ENCODE assay signal across 8 mouse cellular contexts in genomic region chr13:98588480-98588879, GRCm38 (mm10). TPM values are rescaled to one million over a fixed set of nuclear protein-coding genes. Genes with fewer than 3 reads are reported as not detected.
DNase-seq lines count a peak whose midpoint lies in the region; ATAC-seq and TF ChIP-seq lines count a peak whose summit lies in the region.
"Had no signal": no experiment of that assay in that cellular context is flagged by ENCODE, and none has a peak within 500 bp of the region (broad histone marks: within the 10 kb centered on the region; RNA-seq: fewer than 3 reads in every experiment).

No protein-coding gene starts in this region.

- no peak overlapping the region for H3K27ac ChIP-seq in neural tube, embryonic 11.5 days (ENCODE audit: low read depth, low read length)
- no peak overlapping the region for H3K27ac ChIP-seq in forebrain, embryonic 13.5 days
- H3K27ac ChIP-seq in limb, embryonic 15.5 days = no peak overlapping the region
- peak overlapping the region; percentile 74 for H3K27ac ChIP-seq in stomach, postnatal 0 days (replicated peaks)

- no peak for ATAC-seq in neural tube, embryonic 11.5 days (ENCODE audit: insufficient read depth, low FRiP score, low TSS enrichment)
- ATAC-seq in forebrain, embryonic 13.5 days = no peak
- ATAC-seq in limb, embryonic 15.5 days (ENCODE audit: insufficient number of reproducible peaks, low FRiP score, low TSS enrichment, low read depth) = no peak
- peak; percentile 59 for ATAC-seq in stomach, postnatal 0 days (ENCODE audit: low FRiP score, low TSS enrichment)

- WGBS in neural tube, embryonic 11.5 days = 3% methylated on average over 12 of the region's 12 CpGs
- WGBS in forebrain, embryonic 13.5 days = 3% methylated on average over 12 of the region's 12 CpGs
- WGBS in limb, embryonic 15.5 days = 15% methylated on average over 12 of the region's 12 CpGs
- WGBS in stomach, postnatal 0 days = 21% methylated on average over 12 of the region's 12 CpGs

- no peak for TF ChIP-seq EP300 in stomach, postnatal 0 days (optimal IDR thresholded peaks at IDR 0.05)

- peak overlapping the region; percentile 41; the same call in 1 of the 2 replicates for H3K9ac ChIP-seq in neural tube, embryonic 11.5 days (ENCODE audit: low read length)
- 0 out of 2 replicates have a peak overlapping the region, but pooled peaks have one; percentile 37 for H3K9ac ChIP-seq in forebrain, embryonic 13.5 days
- H3K9ac ChIP-seq in limb, embryonic 15.5 days = no peak overlapping the region
- H3K9ac ChIP-seq in stomach, postnatal 0 days (ENCODE audit: low read length) = peak overlapping the region; percentile 54

- H3K4me1 ChIP-seq in neural tube, embryonic 11.5 days (ENCODE audit: control insufficient read depth, insufficient read depth, low read length) = peaks cover 7% of the 10 kb centered on the region; the same call in 1 of the 2 replicates
- H3K4me1 ChIP-seq in forebrain, embryonic 13.5 days = peaks cover 11% of the 10 kb centered on the region
- H3K4me1 ChIP-seq in limb, embryonic 15.5 days = peaks cover 36% of the 10 kb centered on the region
- H3K4me1 ChIP-seq in stomach, postnatal 0 days (replicated peaks; ENCODE audit: control insufficient read depth, insufficient read depth) = no peaks in the 10 kb centered on the region; the same call in 1 of the 2 replicates

- TF ChIP-seq CTCF in stomach, postnatal 0 days (IDR thresholded peaks at IDR 0.05; ENCODE audit: low read depth) = no peak

- H3K9me3 ChIP-seq in neural tube, embryonic 11.5 days (ENCODE audit: control insufficient read depth, low read length) = no peaks in the 10 kb centered on the region
- H3K9me3 ChIP-seq in forebrain, embryonic 13.5 days (replicated peaks) = no peaks in the 10 kb centered on the region
- no peaks in the 10 kb centered on the region for H3K9me3 ChIP-seq in limb, embryonic 15.5 days
- no peaks in the 10 kb centered on the region for H3K9me3 ChIP-seq in stomach, postnatal 0 days (ENCODE audit: control insufficient read depth, low read length)

- H3K4me2 ChIP-seq in neural tube, embryonic 11.5 days (ENCODE audit: low read depth) = peak overlapping the region; percentile 69
- H3K4me2 ChIP-seq in forebrain, embryonic 13.5 days = peak overlapping the region; percentile 72
- H3K4me2 ChIP-seq in limb, embryonic 15.5 days = peak overlapping the region; percentile 88
- peak overlapping the region; percentile 68 for H3K4me2 ChIP-seq in stomach, postnatal 0 days (replicated peaks; ENCODE audit: low read depth)

- no peaks in the 10 kb centered on the region for H3K36me3 ChIP-seq in neural tube, embryonic 11.5 days (ENCODE audit: control insufficient read depth, insufficient read depth, low read length)
- H3K36me3 ChIP-seq in forebrain, embryonic 13.5 days (ENCODE audit: poor library complexity, severe bottlenecking) = no peaks in the 10 kb centered on the region
- no peaks in the 10 kb centered on the region for H3K36me3 ChIP-seq in limb, embryonic 15.5 days
- no peaks in the 10 kb centered on the region for H3K36me3 ChIP-seq in stomach, postnatal 0 days (ENCODE audit: control insufficient read depth, insufficient read depth, low read length)

- H3K27me3 ChIP-seq in neural tube, embryonic 11.5 days (ENCODE audit: control insufficient read depth, insufficient read depth, low read length) = peaks cover 5% of the 10 kb centered on the region
- H3K27me3 ChIP-seq in forebrain, embryonic 13.5 days = peaks cover 81% of the 10 kb centered on the region
- peaks cover 52% of the 10 kb centered on the region for H3K27me3 ChIP-seq in limb, embryonic 15.5 days
- no peaks in the 10 kb centered on the region for H3K27me3 ChIP-seq in stomach, postnatal 0 days (ENCODE audit: control insufficient read depth, insufficient read depth, low read length)

- H3K4me3 ChIP-seq in neural tube, embryonic 11.5 days (ENCODE audit: low read depth, low read length) = peak overlapping the region; percentile 40
- peak overlapping the region; percentile 43 for H3K4me3 ChIP-seq in forebrain, embryonic 13.5 days
- H3K4me3 ChIP-seq in limb, embryonic 15.5 days = peak overlapping the region; percentile 47
- peak overlapping the region; percentile 45 for H3K4me3 ChIP-seq in stomach, postnatal 0 days (ENCODE audit: low read depth, low read length)

- no peak for DNase-seq in neural tube, embryonic 11.5 days (ENCODE audit: low spot score)
- no peak for DNase-seq in neural tube, embryonic 10.5 days (ENCODE audit: extremely low spot score, low spot score)
- no peak for DNase-seq in stomach, postnatal 0 days (ENCODE audit: low spot score)
- no peak for DNase-seq in cerebellum, postnatal 14 days
- DNase-seq in kidney, postnatal 14 days = no peak

RNA-seq across cellular contexts. Expression of gene Tmem174, which starts 48.7 kb away (rescaled TPM):
- not detected in 2 replicates for polyA plus RNA-seq in neural tube, embryonic 11.5 days (2014; fragmentation: Nextera tagmentation; extraction: Ambion mirVana)
- not detected in 2 replicates for polyA plus RNA-seq in forebrain, embryonic 13.5 days (2015; fragmentation: Nextera tagmentation; extraction: Ambion mirVana)
- polyA plus RNA-seq in limb, embryonic 15.5 days (2015; fragmentation: Nextera tagmentation; extraction: Ambion mirVana) = not detected in 2 replicates
- polyA plus RNA-seq in stomach, postnatal 0 days (2015; fragmentation: Nextera tagmentation; extraction: Ambion mirVana) = not detected in 2 replicates
- polyA plus RNA-seq: gonadal fat pad, adult 2 months had no signal
